Mouse (Mus musculus) lung, postnatal 0 days (tissue): ENCODE data around the gene Pias3.

Source experiments
- CTCF ChIP-seq: IDR thresholded peaks from 2 replicates; pipeline ENCODE4 v1.5.1; 2016; ENCODE audit warnings: antibody characterized with exemption, mild to moderate bottlenecking
- EP300 ChIP-seq: IDR thresholded peaks from 2 replicates; pipeline ENCODE4 v1.6.1; 2016; ENCODE audit warnings: antibody characterized with exemption, mild to moderate bottlenecking, control low read depth

DNA sequence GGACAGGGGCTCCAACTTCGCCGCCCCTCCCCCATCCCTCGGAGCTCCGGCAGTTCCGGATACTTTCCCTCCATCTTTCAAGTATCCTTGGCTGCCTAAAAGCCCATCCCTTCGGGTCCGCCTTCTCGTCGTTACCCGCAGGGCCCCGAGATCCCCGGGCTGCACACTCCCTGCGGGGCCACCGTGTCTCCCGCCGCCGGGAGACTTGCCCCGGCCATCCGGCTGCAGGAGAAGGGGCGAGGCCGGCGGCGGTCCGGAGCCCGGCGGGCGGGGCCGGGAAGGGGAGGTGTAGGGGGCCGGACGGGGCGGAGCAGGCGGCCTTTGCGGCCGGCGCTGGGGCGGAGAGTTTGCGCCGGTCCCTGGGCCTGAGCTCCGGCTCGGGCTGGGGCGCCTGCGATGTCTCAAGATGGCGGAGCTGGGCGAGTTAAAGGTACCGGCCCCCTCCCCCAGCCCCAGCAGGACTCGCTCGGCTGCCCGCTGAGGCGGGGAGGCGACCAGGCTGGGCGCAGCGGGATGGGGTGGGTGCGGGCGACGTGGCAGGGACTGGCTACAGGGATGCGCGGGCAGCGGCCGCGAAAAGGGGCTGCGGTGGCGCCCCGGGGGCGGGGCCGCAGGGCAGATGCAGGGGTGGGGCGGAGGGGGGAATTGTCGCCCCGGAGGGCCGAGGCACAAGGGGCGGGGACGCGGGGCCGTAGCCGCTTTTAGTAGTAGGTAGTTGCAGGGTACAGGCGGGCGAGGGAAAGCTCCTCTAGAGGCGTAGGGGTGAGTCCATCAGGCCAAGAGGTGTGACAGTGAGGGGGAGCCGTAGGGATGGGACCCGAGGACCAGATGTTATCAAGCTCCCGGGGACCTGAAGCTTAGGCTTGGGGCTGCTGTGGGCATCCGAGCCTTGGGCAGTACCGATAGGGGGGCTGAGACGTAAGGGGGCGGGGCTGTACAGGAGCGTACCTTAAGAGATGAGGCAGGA lies 865 bp downstream of the Pias3 start:
- TF ChIP-seq CTCF = peak; percentile 15; the same call in 1 of the 2 replicates
- TF ChIP-seq EP300 = no peak
